Mouse (Mus musculus) spleen, adult 2 months (tissue): ENCODE data around the gene Gjb2. TPM values are rescaled to one million over a fixed set of nuclear protein-coding genes. Genes with fewer than 3 reads are reported as not detected.

Experiments
- DNase-seq, 2 experiments: peaks; one replicate each; pipeline versions ENCODE4 v3.0.0 to v3.0.0-alpha.2; 2012 to 2021; ENCODE audit warnings: low spot score in 2 of 2, low read depth in 1 of 2
- H3K27ac ChIP-seq: fragments of 200-500 bp; 2 replicates; pipeline ENCODE4 v1.5.1; 2012; ENCODE audit warnings: low read length, inconsistent platforms; ENCODE audit not compliant: insufficient read depth
- H3K27me3 ChIP-seq: fragments of 200-500 bp; 2 replicates; pipeline ENCODE4 v1.6.1; 2012; ENCODE audit warnings: mild to moderate bottlenecking, moderate library complexity, low read length, inconsistent platforms; ENCODE audit not compliant: control insufficient read depth, insufficient read depth
- H3K36me3 ChIP-seq: fragments of 200-500 bp; 2 replicates; pipeline ENCODE4 v1.6.1; 2012; ENCODE audit warnings: mild to moderate bottlenecking, low read length, inconsistent platforms; ENCODE audit not compliant: control insufficient read depth, insufficient read depth
- H3K4me1 ChIP-seq: fragments of 200-500 bp; 2 replicates; pipeline ENCODE4 v1.6.1; 2011; ENCODE audit warnings: inconsistent platforms; ENCODE audit not compliant: control insufficient read depth, insufficient read depth, insufficient read length
- H3K4me3 ChIP-seq: fragments of 200-500 bp; 2 replicates; pipeline ENCODE4 v1.5.1; 2011; ENCODE audit warnings: mild to moderate bottlenecking, inconsistent platforms; ENCODE audit not compliant: insufficient read depth, insufficient read length; ENCODE audit errors: extremely low read depth
- CTCF ChIP-seq: fragments of 200-500 bp; IDR thresholded peaks from 2 replicates; pipeline ENCODE4 v1.5.1; 2011; ENCODE audit warnings: mild to moderate bottlenecking, inconsistent platforms; ENCODE audit not compliant: insufficient read depth, insufficient read length, insufficient replicate concordance; ENCODE audit errors: extremely low read depth
- POLR2A ChIP-seq: fragments of 200-500 bp; IDR thresholded peaks from 2 replicates; pipeline ENCODE4 v1.6.1; 2011; ENCODE audit warnings: low read depth, low read length, inconsistent platforms
- WGBS: fragments of 180-500 bp; shearing (Covaris S2); methylation state at CpG from one replicate; pipeline ENCODE4 v1.1.7; 2018; 5-methylcytosine and 5-hydroxymethylcytosine counted together
- polyA plus RNA-seq: library from polyadenylated mRNA; depleted of rRNA; stranded (reverse); fragments of >200 nt; gene quantifications from 2 replicates; pipeline ENCODE4 v1.2.3, GENCODE M21; 2012

Gene Gjb2
- polyA plus RNA-seq, 1 experiment = 0.49 TPM

GRCm38 (mm10) chr14:57103121-57103520 lies 1.4 kb downstream of the Gjb2 start:
- no peak overlapping the region for H3K27ac ChIP-seq
- H3K4me1 ChIP-seq = no peaks in the 10 kb centered on the region; the same call in 1 of the 2 replicates
- H3K27me3 ChIP-seq = peaks cover 16% of the 10 kb centered on the region
- no peaks in the 10 kb centered on the region for H3K36me3 ChIP-seq
- DNase-seq = no peak
- TF ChIP-seq CTCF (no peak), POLR2A (no peak)
- WGBS = 78% methylated on average over 6 of the region's 6 CpGs
- H3K4me3 ChIP-seq = no peak overlapping the region

GRCm38 (mm10) chr14:57101623-57102022 lies 2.9 kb downstream of the Gjb2 start:
- no peak overlapping the region for H3K4me3 ChIP-seq
- no peaks in the 10 kb centered on the region for H3K36me3 ChIP-seq
- H3K27ac ChIP-seq = no peak overlapping the region
- H3K27me3 ChIP-seq = peaks cover 16% of the 10 kb centered on the region
- DNase-seq = no peak
- 88% methylated on average over 7 of the region's 7 CpGs for WGBS
- no peak for TF ChIP-seq CTCF
- TF ChIP-seq POLR2A = no peak
- H3K4me1 ChIP-seq = no peaks in the 10 kb centered on the region; the same call in 1 of the 2 replicates

- H3K36me3 ChIP-seq = no peaks in the 10 kb centered on the region
- TF ChIP-seq CTCF (no peak), POLR2A (no peak)
These were observed 8.6 kb downstream of the Gjb2 start for GRCm38 (mm10) chr14:57095855-57096254.

GRCm38 (mm10) chr14:57093029-57093428 lies 11.5 kb downstream of the Gjb2 start:
- Histone ChIP-seq H3K27me3 (no peaks in the 10 kb centered on the region), H3K27ac (no peak overlapping the region), H3K4me3 (no peak overlapping the region), H3K4me1 (no peaks in the 10 kb centered on the region), H3K36me3 (no peaks in the 10 kb centered on the region)
- TF ChIP-seq POLR2A (no peak), CTCF (peak; percentile 41; the same call in 1 of the 2 replicates)
- WGBS = 6% methylated on average over 8 of the region's 8 CpGs
- no peak for DNase-seq

More at GRCm38 (mm10) chr14:57095855-57096254, 8.6 kb downstream of the Gjb2 start:
- Histone ChIP-seq H3K27me3 (no peaks in the 10 kb centered on the region), H3K27ac (no peak overlapping the region), H3K4me3 (no peak overlapping the region), H3K4me1 (no peaks in the 10 kb centered on the region)
- DNase-seq = no peak
- WGBS = 57% methylated on average over 4 of the region's 4 CpGs

- no peaks in the 10 kb centered on the region for H3K27me3 ChIP-seq
- no peaks in the 10 kb centered on the region for H3K4me1 ChIP-seq
- DNase-seq = no peak
- no peak overlapping the region for H3K27ac ChIP-seq
- WGBS = 71% methylated on average over 2 of the region's 2 CpGs
- TF ChIP-seq POLR2A (no peak), CTCF (no peak)
- H3K36me3 ChIP-seq = no peaks in the 10 kb centered on the region
- H3K4me3 ChIP-seq = no peak overlapping the region
These were observed 14.5 kb downstream of the Gjb2 start for GRCm38 (mm10) chr14:57090001-57090400.

- WGBS = 84% methylated on average over 7 of the region's 7 CpGs
- DNase-seq = no peak
- no peaks in the 10 kb centered on the region for H3K36me3 ChIP-seq
- TF ChIP-seq CTCF (no peak), POLR2A (no peak)
- no peak overlapping the region for H3K27ac ChIP-seq
- no peak overlapping the region for H3K4me3 ChIP-seq
- no peaks in the 10 kb centered on the region for H3K27me3 ChIP-seq
- no peaks in the 10 kb centered on the region for H3K4me1 ChIP-seq
These were observed 15.4 kb downstream of the Gjb2 start for GRCm38 (mm10) chr14:57089107-57089506.

GRCm38 (mm10) chr14:57084180-57084668 lies 20.3 kb downstream of the Gjb2 start:
- no peak for DNase-seq
- no peak overlapping the region for H3K27ac ChIP-seq
- 29% methylated on average over 11 of the region's 11 CpGs for WGBS
- no peaks in the 10 kb centered on the region for H3K27me3 ChIP-seq
- no peaks in the 10 kb centered on the region for H3K36me3 ChIP-seq
- H3K4me1 ChIP-seq = no peaks in the 10 kb centered on the region
- no peak overlapping the region for H3K4me3 ChIP-seq
- no peak for TF ChIP-seq CTCF
- TF ChIP-seq POLR2A = no peak

GRCm38 (mm10) chr14:57082863-57083262 lies 21.6 kb downstream of the Gjb2 start:
- H3K4me3 ChIP-seq = no peak overlapping the region
- no peak overlapping the region for H3K27ac ChIP-seq
- H3K36me3 ChIP-seq = no peaks in the 10 kb centered on the region
- whole genome bisulfite sequencing = 95% methylated on average over 1 of the region's 1 CpGs
- TF ChIP-seq CTCF = no peak
- TF ChIP-seq POLR2A = no peak
- no peaks in the 10 kb centered on the region for H3K4me1 ChIP-seq
- no peaks in the 10 kb centered on the region for H3K27me3 ChIP-seq
- no peak for DNase-seq
